Comparison of ENCODE assay signal across 15 mouse cellular contexts in genomic region chr5:103758491-103758890, GRCm38 (mm10).
A peak's percentile ranks its signal among the peaks of the same experiment; 100 is the strongest.
DNase-seq lines count a peak whose midpoint lies in the region; TF ChIP-seq lines count a peak whose summit lies in the region.
"Had no signal": no experiment of that assay in that cellular context is flagged by ENCODE, and none has a peak within 500 bp of the region (broad histone marks: within the 10 kb centered on the region; RNA-seq: fewer than 3 reads in every experiment).

No protein-coding gene starts in this region.

- DNase-seq in heart, adult 11 months: peak; percentile 95
- no peak for DNase-seq in heart, postnatal 10 days
- DNase-seq in thymus, adult 2 months: no peak
- no peak for DNase-seq in thymus, postnatal 4 days
- peak; percentile 40 for DNase-seq in skeletal muscle tissue, adult 2 months (ENCODE audit: low read depth, low spot score)
- DNase-seq in B cell, adult 2 months: no peak
- DNase-seq in urinary bladder, postnatal 10 days (ENCODE audit: low spot score): no peak
- DNase-seq: forebrain, postnatal 0 days; layer of hippocampus, postnatal 36 days; right cerebral cortex, postnatal 4 days; thymus, postnatal 36 days had no signal

- H3K4me3 ChIP-seq in thymus, adult 2 months (ENCODE audit: control insufficient read depth, insufficient read depth, low read length): no peak overlapping the region
- no peak overlapping the region for H3K4me3 ChIP-seq in brown adipose tissue, adult 24 weeks (ENCODE audit: insufficient read depth, low read depth, low read length)
- H3K4me3 ChIP-seq: embryonic facial prominence, embryonic 15.5 days; limb, embryonic 12.5 days had no signal

- H3K27me3 ChIP-seq in thymus, adult 2 months (ENCODE audit: control insufficient read depth, insufficient read depth, low read length): no peaks in the 10 kb centered on the region
- H3K27me3 ChIP-seq: embryonic facial prominence, embryonic 15.5 days had no signal

- peak overlapping the region; percentile 30; the same call in 1 of the 2 replicates for H3K27ac ChIP-seq in thymus, adult 2 months (ENCODE audit: control insufficient read depth, insufficient read depth, low read length)
- peak overlapping the region; percentile 2; the same call in 1 of the 2 replicates for H3K27ac ChIP-seq in brown adipose tissue, adult 24 weeks (replicated peaks; ENCODE audit: low read depth, low read length)
- H3K27ac ChIP-seq: embryonic facial prominence, embryonic 15.5 days; hindbrain, embryonic 14.5 days; limb, embryonic 12.5 days had no signal

- WGBS in thymus, adult 2 months: 64% methylated on average over 4 of the region's 4 CpGs

- no peak for TF ChIP-seq POLR2A in thymus, adult 2 months (IDR thresholded peaks at IDR 0.05; ENCODE audit: control insufficient read depth, extremely low read depth, insufficient read depth, low read length, poor library complexity)

- TF ChIP-seq CTCF in thymus, adult 2 months (IDR thresholded peaks at IDR 0.05; ENCODE audit: borderline replicate concordance, control insufficient read depth, extremely low read depth, insufficient read depth, low read length, poor library complexity): no peak

- H3K4me1 ChIP-seq in thymus, adult 2 months (replicated peaks; ENCODE audit: control insufficient read depth, insufficient read depth, low read length): peaks cover 43% of the 10 kb centered on the region
- peaks cover 28% of the 10 kb centered on the region for H3K4me1 ChIP-seq in brown adipose tissue, adult 24 weeks (ENCODE audit: control insufficient read depth, insufficient read depth, insufficient read length, low read length)

- H3K36me3 ChIP-seq in thymus, adult 2 months (ENCODE audit: control insufficient read depth, insufficient read depth, low read length): no peaks in the 10 kb centered on the region
- H3K36me3 ChIP-seq: embryonic facial prominence, embryonic 15.5 days; limb, embryonic 12.5 days had no signal

- intact Hi-C loops in heart, postnatal 10 days (cut with DNase I): no loop called here

Comparison
In these comparisons a context has a peak if more than half of its experiments do, and no peak if none do; other contexts are left out.
1. DNase-seq: peak in heart, adult 11 months (single experiment) and skeletal muscle tissue, adult 2 months (single experiment); none in heart, postnatal 10 days (0 of 2), thymus, adult 2 months (single experiment), thymus, postnatal 4 days (single experiment), B cell, adult 2 months (0 of 2) and urinary bladder, postnatal 10 days (single experiment).